Mouse (Mus musculus) effector memory CD4-positive, alpha-beta T cell, adult 5 months (primary cell): ENCODE data around the gene Pttg1ip. TPM values are rescaled to one million over a fixed set of nuclear protein-coding genes. Genes with fewer than 3 reads are reported as not detected.

Experiments
- polyA plus RNA-seq: library from polyadenylated mRNA; unstranded; fragments of 100-300 nt; shearing (Covaris generic); gene quantifications from one replicate; pipeline ENCODE4 v1.2.1, GENCODE M21; 2017

The Pttg1ip gene
- polyA plus RNA-seq: 86.6 TPM

GRCm38 (mm10) chr10:77581408-77582284, at the start of gene Pttg1ip:
Pttg1ip (plus strand) TSS chr10:77581720.

GRCm38 (mm10) chr10:77605908-77606826, 24.6 kb downstream of the Pttg1ip start, which contains the start of the genes Sumo3 and Gm49325:
Sumo3 (plus strand) TSS chr10:77606097.
Gm49325 (plus strand) TSS chr10:77606197.

GRCm38 (mm10) chr10:77622055-77622988, 40.8 kb downstream of the Pttg1ip start, which contains the start of gene Ube2g2:
Ube2g2 (plus strand) TSS chr10:77622275.

Other genes starting within 250 kb of the Pttg1ip start
- 2.9 TPM for gene Adarb1, start 163.4 kb upstream of the Pttg1ip start, polyA plus RNA-seq
- gene Fam207a, start 65.9 kb upstream of the Pttg1ip start, polyA plus RNA-seq: 23.3 TPM
- gene Itgb2, start 51.5 kb upstream of the Pttg1ip start, polyA plus RNA-seq: 547 TPM
- gene Sumo3, start 24.4 kb downstream of the Pttg1ip start, polyA plus RNA-seq: 103 TPM
- gene Gm49325, start 24.5 kb downstream of the Pttg1ip start, polyA plus RNA-seq: not detected
- gene Ube2g2, start 40.6 kb downstream of the Pttg1ip start, polyA plus RNA-seq: 54.5 TPM
- gene Tspear, start 104.8 kb downstream of the Pttg1ip start, polyA plus RNA-seq: 0.70 TPM
- not detected for gene Gm19402, start 109.0 kb downstream of the Pttg1ip start, polyA plus RNA-seq
- not detected for gene Gm9508, start 115.5 kb downstream of the Pttg1ip start, polyA plus RNA-seq
- gene Gm10272, start 124.9 kb downstream of the Pttg1ip start, polyA plus RNA-seq: not detected
- not detected for gene Gm10024, start 129.7 kb downstream of the Pttg1ip start, polyA plus RNA-seq
- not detected for gene Gm10142, start 134.1 kb downstream of the Pttg1ip start, polyA plus RNA-seq
- gene Krtap12-1, start 138.9 kb downstream of the Pttg1ip start, polyA plus RNA-seq: not detected
- not detected for gene Gm10100, start 144.8 kb downstream of the Pttg1ip start, polyA plus RNA-seq
- not detected for gene Gm18596, start 160.9 kb downstream of the Pttg1ip start, polyA plus RNA-seq
- not detected for gene Gm9736, start 169.6 kb downstream of the Pttg1ip start, polyA plus RNA-seq
- not detected for gene Gm3233, start 178.0 kb downstream of the Pttg1ip start, polyA plus RNA-seq
- gene Gm3238, start 189.6 kb downstream of the Pttg1ip start, polyA plus RNA-seq: not detected
- not detected for gene Gm7138, start 195.2 kb downstream of the Pttg1ip start, polyA plus RNA-seq
- not detected for gene Gm3250, start 200.8 kb downstream of the Pttg1ip start, polyA plus RNA-seq
- not detected for gene Gm7137, start 206.5 kb downstream of the Pttg1ip start, polyA plus RNA-seq
- gene Gm9639, start 213.4 kb downstream of the Pttg1ip start, polyA plus RNA-seq: not detected
- not detected for gene Gm19668, start 217.4 kb downstream of the Pttg1ip start, polyA plus RNA-seq
- not detected for gene Gm9507, start 230.1 kb downstream of the Pttg1ip start, polyA plus RNA-seq
- not detected for gene Gm2696, start 233.0 kb downstream of the Pttg1ip start, polyA plus RNA-seq
- gene Krtap10-4, start 245.4 kb downstream of the Pttg1ip start, polyA plus RNA-seq: not detected